8 mouse cellular contexts compared by ENCODE assay signal in the genomic region with DNA sequence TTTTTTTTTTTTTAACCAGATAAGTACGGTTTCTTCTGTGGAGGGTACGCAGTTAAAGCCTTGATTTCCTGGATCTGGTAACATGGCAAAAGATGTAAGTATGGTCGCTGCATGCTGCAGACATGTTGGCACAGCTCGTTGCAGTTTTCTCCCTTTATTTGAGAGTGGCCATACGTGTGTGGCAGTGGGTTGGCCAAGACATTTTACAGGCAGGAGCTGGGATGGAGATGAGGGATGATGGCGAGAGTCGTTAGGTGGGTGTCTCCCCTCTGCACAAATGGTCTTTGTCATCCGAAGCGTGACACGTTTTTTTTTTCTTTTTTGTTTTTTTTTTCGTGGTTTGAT. TPM values are rescaled to one million over a fixed set of nuclear protein-coding genes. Genes with fewer than 3 reads are reported as not detected.
DNase-seq lines count a peak whose midpoint lies in the region; ATAC-seq and TF ChIP-seq lines count a peak whose summit lies in the region.

No protein-coding gene starts in this region.

- H3K9ac ChIP-seq in heart, adult 2 months (ENCODE audit: low read depth, low read length): no peak overlapping the region
- H3K9ac ChIP-seq in forebrain, embryonic 13.5 days: peak overlapping the region; percentile 97

- DNase-seq in heart, adult 2 months: no peak
- DNase-seq in heart, postnatal 14 days: no peak
- DNase-seq in thymus, postnatal 14 days: no peak
- no peak for DNase-seq in gastrocnemius, postnatal 10 days
- no peak for DNase-seq in right cerebral cortex, postnatal 14 days

- peaks cover 4% of the 10 kb centered on the region for H3K4me1 ChIP-seq in heart, adult 2 months (ENCODE audit: control insufficient read depth, insufficient read depth, low read length)
- H3K4me1 ChIP-seq in E14TG2a.4 (replicated peaks; ENCODE audit: low read depth, low read length): peaks cover 61% of the 10 kb centered on the region
- H3K4me1 ChIP-seq in forebrain, embryonic 13.5 days: peaks cover 20% of the 10 kb centered on the region

- no peak for TF ChIP-seq EP300 in heart, adult 2 months (IDR thresholded peaks at IDR 0.05; ENCODE audit: insufficient read depth, low read depth, low read length)

- WGBS in heart, adult 2 months: 32% methylated on average over 11 of the region's 11 CpGs
- WGBS in forebrain, embryonic 13.5 days: 4% methylated on average over 11 of the region's 11 CpGs
- 12% methylated on average over 11 of the region's 11 CpGs for WGBS in macrophage (ENCODE audit: missing documents)

- H3K79me2 ChIP-seq in heart, adult 2 months (replicated peaks; ENCODE audit: control insufficient read depth, insufficient read depth, low read length): no peaks in the 10 kb centered on the region
- H3K79me2 ChIP-seq in macrophage (ENCODE audit: inconsistent target): peaks cover 54% of the 10 kb centered on the region

- H3K9me3 ChIP-seq in E14TG2a.4 (ENCODE audit: low read length): no peaks in the 10 kb centered on the region
- H3K9me3 ChIP-seq in forebrain, embryonic 13.5 days (replicated peaks): no peaks in the 10 kb centered on the region

- no peak for TF ChIP-seq POLR2A in heart, adult 2 months (IDR thresholded peaks at IDR 0.05; ENCODE audit: insufficient read depth, low read depth, low read length)

- no peak overlapping the region for H3K27ac ChIP-seq in heart, adult 2 months
- no peak overlapping the region for H3K27ac ChIP-seq in forebrain, embryonic 13.5 days
- no peak overlapping the region for H3K27ac ChIP-seq in macrophage

- TF ChIP-seq CTCF in heart, adult 2 months (IDR thresholded peaks at IDR 0.05): no peak
- TF ChIP-seq CTCF in E14TG2a.4 (conservative IDR thresholded peaks at IDR 0.05; ENCODE audit: low read length): no peak

- peak overlapping the region; percentile 87 for H3K4me2 ChIP-seq in forebrain, embryonic 13.5 days

- no peak for ATAC-seq in forebrain, embryonic 13.5 days

- peak overlapping the region; percentile 62 for H3K4me3 ChIP-seq in heart, adult 2 months
- H3K4me3 ChIP-seq in E14TG2a.4 (replicated peaks; ENCODE audit: low read length): peak overlapping the region; percentile 90
- peak overlapping the region; percentile 88 for H3K4me3 ChIP-seq in forebrain, embryonic 13.5 days
- H3K4me3 ChIP-seq in macrophage (ENCODE audit: inconsistent target): peak overlapping the region; percentile 50

- intact Hi-C loops in heart, adult 2 months (cut with DNase I): no loop called here
- intact Hi-C loops in heart, postnatal 14 days (cut with DNase I): no loop called here

- no peaks in the 10 kb centered on the region for H3K36me3 ChIP-seq in heart, adult 2 months (ENCODE audit: control insufficient read depth, insufficient read depth, low read length)
- H3K36me3 ChIP-seq in E14TG2a.4 (ENCODE audit: insufficient read depth, low read length) (peaks cover 47% of the 10 kb centered on the region), macrophage (ENCODE audit: inconsistent target) (peaks cover 13% of the 10 kb centered on the region; the same call in 1 of the 2 replicates)
- peaks cover 44% of the 10 kb centered on the region for H3K36me3 ChIP-seq in forebrain, embryonic 13.5 days (ENCODE audit: poor library complexity, severe bottlenecking)

- no peaks in the 10 kb centered on the region for H3K27me3 ChIP-seq in heart, adult 2 months (ENCODE audit: control insufficient read depth, insufficient read depth, low read length)
- peaks cover 27% of the 10 kb centered on the region for H3K27me3 ChIP-seq in E14TG2a.4 (ENCODE audit: insufficient read depth, low read length)
- no peaks in the 10 kb centered on the region for H3K27me3 ChIP-seq in forebrain, embryonic 13.5 days

RNA-seq across cellular contexts. Expression of a gene that starts 1.1 kb away (rescaled TPM):
- 10 to 100 TPM; 35.1 to 41.7 TPM for total RNA-seq in heart, adult 2 months (2021)
- polyA plus RNA-seq in heart, adult 2 months (2012; rRNA removed): 19.3 and 40.8 TPM in 2 replicates
- 10 to 100 TPM; 40.4 to 45.5 TPM for total RNA-seq in heart, postnatal 14 days (2021)
- polyA plus RNA-seq in forebrain, embryonic 13.5 days (2015; fragmentation: Nextera tagmentation; extraction: Ambion mirVana): 167 and 170 TPM in 2 replicates
- total RNA-seq in macrophage (2018; cell fraction: chromatin; rRNA removed): 10 to 100 TPM; 21.8 to 73.0 (median 43.9) TPM
- total RNA-seq in macrophage (2018; cell fraction: cytosol; rRNA removed): 10 to 100 TPM; 21.7 to 37.6 (median 27.5) TPM
- total RNA-seq in macrophage (2018; cell fraction: nucleus; rRNA removed): 100 to 1,000 TPM in 1 of 26 experiments, 10 to 100 TPM in 25; 18.5 to 113 (median 33.7) TPM
- polyA plus RNA-seq in macrophage (2018): 30.2 to 74.7 TPM (median 31.2 TPM) in 3 replicates
- total RNA-seq in gastrocnemius, postnatal 10 days (2021): 10 to 100 TPM; 45.1 to 48.4 TPM

RNA-seq across cellular contexts. Expression of a gene that starts 51.6 kb away (rescaled TPM):
- total RNA-seq in heart, adult 2 months (2021): 10 to 100 TPM; 24.4 to 29.4 TPM
- 29.1 and 30.0 TPM in 2 replicates for polyA plus RNA-seq in heart, adult 2 months (2012; rRNA removed)
- total RNA-seq in heart, postnatal 14 days (2021): 10 to 100 TPM; 22.0 to 26.6 TPM
- polyA plus RNA-seq in forebrain, embryonic 13.5 days (2015; fragmentation: Nextera tagmentation; extraction: Ambion mirVana): 40.3 and 40.4 TPM in 2 replicates
- total RNA-seq in macrophage (2018; cell fraction: chromatin; rRNA removed): 100 to 1,000 TPM in 1 of 26 experiments, 10 to 100 TPM in 25; 10.4 to 130 (median 27.9) TPM
- total RNA-seq in macrophage (2018; cell fraction: cytosol; rRNA removed): 10 to 100 TPM; 11.0 to 20.5 (median 17.4) TPM
- 100 to 1,000 TPM in 1 of 26 experiments, 10 to 100 TPM in 25; 19.7 to 118 (median 32.2) TPM for total RNA-seq in macrophage (2018; cell fraction: nucleus; rRNA removed)
- polyA plus RNA-seq in macrophage (2018): 14.2 to 17.3 TPM (median 16.8 TPM) in 3 replicates
- total RNA-seq in gastrocnemius, postnatal 10 days (2021): 10 to 100 TPM; 13.9 to 20.1 TPM

RNA-seq across cellular contexts. Expression of a gene that starts 51.7 kb away (rescaled TPM):
- 10 to 100 TPM; 63.1 to 64.6 TPM for total RNA-seq in heart, adult 2 months (2021)
- 52.1 and 74.2 TPM in 2 replicates for polyA plus RNA-seq in heart, adult 2 months (2012; rRNA removed)
- 10 to 100 TPM; 45.7 to 51.6 TPM for total RNA-seq in heart, postnatal 14 days (2021)
- polyA plus RNA-seq in forebrain, embryonic 13.5 days (2015; fragmentation: Nextera tagmentation; extraction: Ambion mirVana): 31.6 and 35.1 TPM in 2 replicates
- total RNA-seq in macrophage (2018; cell fraction: chromatin; rRNA removed): 10 to 100 TPM in 23 of 26 experiments, 1 to 10 TPM in 3; 7.7 to 48.3 (median 24.5) TPM
- 10 to 100 TPM in 25 of 26 experiments, 1 to 10 TPM in 1; 8.4 to 18.1 (median 15.3) TPM for total RNA-seq in macrophage (2018; cell fraction: cytosol; rRNA removed)
- 10 to 100 TPM in 22 of 26 experiments, 1 to 10 TPM in 4; 7.0 to 42.1 (median 18.9) TPM for total RNA-seq in macrophage (2018; cell fraction: nucleus; rRNA removed)
- 15.6 to 22.2 TPM (median 18.5 TPM) in 3 replicates for polyA plus RNA-seq in macrophage (2018)
- total RNA-seq in gastrocnemius, postnatal 10 days (2021): 10 to 100 TPM; 38.5 to 41.6 TPM

RNA-seq across cellular contexts. Expression of a gene that starts 57.0 kb away (rescaled TPM):
- total RNA-seq in heart, adult 2 months (2021): not detected
- polyA plus RNA-seq in heart, adult 2 months (2012; rRNA removed): 0.23 and 0.33 TPM in 2 replicates
- total RNA-seq in heart, postnatal 14 days (2021): not detected
- polyA plus RNA-seq in forebrain, embryonic 13.5 days (2015; fragmentation: Nextera tagmentation; extraction: Ambion mirVana): not detected in 2 replicates
- total RNA-seq in macrophage (2018; cell fraction: chromatin; rRNA removed): not detected
- total RNA-seq in macrophage (2018; cell fraction: cytosol; rRNA removed): not detected
- total RNA-seq in macrophage (2018; cell fraction: nucleus; rRNA removed): not detected
- not detected in 3 replicates for polyA plus RNA-seq in macrophage (2018)
- total RNA-seq in gastrocnemius, postnatal 10 days (2021): not detected
